Mouse (Mus musculus) limb, embryonic 14.5 days (tissue): ENCODE data around the gene Heatr1. TPM values are rescaled to one million over a fixed set of nuclear protein-coding genes. Genes with fewer than 3 reads are reported as not detected.
A peak's percentile ranks its signal among the peaks of the same experiment; 100 is the strongest.

ENCODE experiments used
- ATAC-seq: fragments of 200-750 bp; cut with Nextera tagmentation; 2 replicates; pipeline ENCODE4 v1.8.0; 2017; ENCODE audit warnings: low read depth, moderate number of reproducible peaks, moderate TSS enrichment; ENCODE audit not compliant: low FRiP score
- DNase-seq: peaks from one replicate; pipeline ENCODE4 v3.0.0-alpha.2; 2015; ENCODE audit warnings: low spot score
- H3K27ac ChIP-seq: fragments of 300-500 bp; sonication (generic); replicated peaks from 2 replicates; pipeline ENCODE4 v1.5.1; 2014; ENCODE audit warnings: low read depth, mild to moderate bottlenecking, low read length, moderate library complexity, mixed read lengths
- H3K27me3 ChIP-seq: fragments of 300-500 bp; sonication (generic); 2 replicates; pipeline ENCODE4 v1.6.1; 2014; ENCODE audit warnings: low read length, mixed read lengths; ENCODE audit not compliant: control insufficient read depth, insufficient read depth
- H3K36me3 ChIP-seq: fragments of 300-500 bp; sonication (generic); 2 replicates; pipeline ENCODE4 v1.6.1; 2014; ENCODE audit warnings: mild to moderate bottlenecking, low read length, moderate library complexity, mixed read lengths; ENCODE audit not compliant: control insufficient read depth, insufficient read depth
- H3K4me1 ChIP-seq: fragments of 300-500 bp; sonication (generic); 2 replicates; pipeline ENCODE4 v1.6.1; 2014; ENCODE audit warnings: antibody characterized with exemption, low read length, mixed read lengths; ENCODE audit not compliant: control insufficient read depth, insufficient read depth
- H3K4me2 ChIP-seq: fragments of 300-500 bp; sonication (generic); replicated peaks from 2 replicates; pipeline ENCODE4 v1.6.1; 2014; ENCODE audit warnings: low read depth, mild to moderate bottlenecking, low read length, moderate library complexity; ENCODE audit not compliant: severe bottlenecking
- H3K4me3 ChIP-seq: fragments of 300-500 bp; sonication (generic); replicated peaks from 2 replicates; pipeline ENCODE4 v1.5.1; 2014; ENCODE audit warnings: low read length
- H3K9ac ChIP-seq: fragments of 300-500 bp; sonication (generic); 2 replicates; pipeline ENCODE4 v1.6.1; 2014; ENCODE audit warnings: mild to moderate bottlenecking, low read depth, low read length, moderate library complexity; ENCODE audit not compliant: severe bottlenecking
- H3K9me3 ChIP-seq: fragments of 300-500 bp; sonication (generic); 2 replicates; pipeline ENCODE4 v1.6.1; 2016; ENCODE audit warnings: low read length; ENCODE audit not compliant: control insufficient read depth
- POLR2A ChIP-seq: fragments of 200-500 bp; IDR thresholded peaks from 2 replicates; pipeline ENCODE4 v1.8.0; 2012; ENCODE audit warnings: inconsistent platforms, mild to moderate bottlenecking, moderate library complexity, borderline replicate concordance; ENCODE audit not compliant: insufficient read depth, insufficient read length; ENCODE audit errors: extremely low read depth
- WGBS: fragments of 180-500 bp; shearing (Covaris S2); extraction: QIAGEN DNeasy Blood & Tissue Kit; methylation state at CpG from one replicate; pipeline ENCODE4 v1.1.7; 2014; 5-methylcytosine and 5-hydroxymethylcytosine counted together
- polyA plus RNA-seq, 2 experiments: library from polyadenylated mRNA; depleted of rRNA in 1 of 2; stranded (reverse) in 1 of 2; unstranded in 1 of 2; fragments of >200 nt; fragmentation: Nextera tagmentation in 1 of 2; extraction: Ambion mirVana in 1 of 2; gene quantifications; 2 replicates each; pipeline versions ENCODE4 v1.2.1 to v1.2.3; 2012 to 2014

Gene Heatr1
- polyA plus RNA-seq, 2 experiments: 21.3 to 26.1 TPM

DNA sequence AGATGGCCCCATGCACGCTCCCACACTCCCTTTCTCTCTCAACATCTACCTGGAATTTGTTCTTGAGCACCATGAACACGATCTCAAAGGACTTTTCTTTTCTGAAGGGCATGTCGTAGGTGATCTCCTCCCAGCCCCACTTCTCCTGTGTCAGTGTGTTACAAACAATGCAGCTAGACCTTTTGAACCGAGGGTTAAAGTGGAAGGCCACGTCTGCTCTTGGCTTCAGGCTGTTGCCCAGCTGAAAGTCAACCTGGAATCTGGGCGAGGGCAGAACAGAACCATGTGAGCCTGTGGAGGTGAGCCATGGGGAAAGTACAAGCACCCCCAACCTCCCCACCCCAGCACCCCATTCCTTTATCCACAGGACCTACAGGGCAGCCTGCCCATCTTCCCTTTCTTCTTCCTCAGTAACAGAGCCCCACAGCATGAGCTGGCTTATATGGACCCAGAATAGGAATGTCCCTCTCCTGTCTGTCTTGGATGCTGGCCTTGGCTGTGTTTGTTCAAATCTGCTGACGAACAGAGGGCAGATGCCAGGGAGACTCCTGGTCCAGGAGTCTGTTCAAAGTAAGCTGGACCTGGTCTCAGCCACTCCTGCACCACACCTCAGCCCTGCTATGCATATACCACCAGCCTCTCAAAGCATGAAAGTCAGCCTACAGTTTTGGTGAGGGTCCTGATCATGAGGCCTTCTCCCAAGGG, 60.0 kb downstream of the Heatr1 start:
- no peak for DNase-seq
- TF ChIP-seq POLR2A: no peak
- H3K4me3 ChIP-seq: no peak overlapping the region
- H3K27me3 ChIP-seq: no peaks in the 10 kb centered on the region
- H3K27ac ChIP-seq: no peak overlapping the region
- H3K4me1 ChIP-seq: no peaks in the 10 kb centered on the region
- peaks cover 9% of the 10 kb centered on the region; the same call in 1 of the 2 replicates for H3K36me3 ChIP-seq
- 81% methylated on average over 7 of the region's 7 CpGs for WGBS
- no peak for ATAC-seq
- no peaks in the 10 kb centered on the region for H3K9me3 ChIP-seq
- H3K4me2 ChIP-seq: no peak overlapping the region
- no peak overlapping the region for H3K9ac ChIP-seq

DNA sequence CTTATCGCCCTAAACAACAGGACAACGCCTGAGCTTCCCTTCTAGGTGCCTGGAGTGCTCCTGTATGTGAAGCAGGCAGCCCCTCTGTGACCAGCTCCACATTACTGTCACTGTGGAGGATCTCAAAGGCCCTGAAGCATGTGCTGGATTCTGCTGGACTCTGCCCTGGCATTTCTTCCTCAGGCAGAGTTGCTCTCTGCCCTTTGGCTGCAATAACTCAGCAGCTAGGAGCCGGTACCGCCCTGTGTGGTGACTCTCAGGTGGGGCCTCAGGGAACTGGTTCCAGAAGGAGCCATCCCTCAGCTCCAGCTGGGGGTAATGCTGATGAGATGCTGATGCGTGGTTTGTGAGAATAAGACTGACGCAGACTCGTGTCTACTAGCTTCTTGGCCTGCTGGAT, 61.9 kb downstream of the Heatr1 start:
- Histone ChIP-seq H3K4me1 (0 out of 2 replicates have a peak, but pooled peaks cover 3% of the 10 kb centered on the region), H3K27me3 (no peaks in the 10 kb centered on the region), H3K4me3 (no peak overlapping the region), H3K4me2 (no peak overlapping the region), H3K9ac (no peak overlapping the region), H3K36me3 (peaks cover 9% of the 10 kb centered on the region; the same call in 1 of the 2 replicates), H3K27ac (no peak overlapping the region), H3K9me3 (no peaks in the 10 kb centered on the region)
- DNase-seq (no peak), ATAC-seq (no peak)
- 81% methylated on average over 7 of the region's 7 CpGs for WGBS
- TF ChIP-seq POLR2A: no peak

DNA sequence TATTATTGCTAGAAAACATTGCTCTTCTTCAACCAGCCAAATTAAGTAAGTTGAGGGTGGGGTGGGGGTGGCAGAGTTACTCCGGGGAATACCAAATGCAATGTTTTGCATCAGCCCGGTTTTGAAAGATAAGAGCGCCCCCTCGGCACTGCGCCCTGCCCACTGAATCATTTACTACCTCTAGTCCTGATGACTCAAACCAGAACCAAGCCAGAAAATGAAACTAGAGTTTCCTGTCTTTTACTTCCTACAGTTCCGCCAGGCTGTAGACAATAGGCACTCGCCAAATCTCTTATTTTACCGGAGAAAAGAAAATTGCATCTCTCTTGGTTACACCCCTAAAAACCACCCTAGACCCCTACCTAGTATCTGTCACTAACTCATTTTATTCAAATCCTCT, 65.6 kb downstream of the Heatr1 start:
- Histone ChIP-seq H3K9me3 (no peaks in the 10 kb centered on the region), H3K27me3 (no peaks in the 10 kb centered on the region), H3K27ac (no peak overlapping the region), H3K36me3 (0 out of 2 replicates have a peak, but pooled peaks cover 5% of the 10 kb centered on the region), H3K4me1 (0 out of 2 replicates have a peak, but pooled peaks cover 3% of the 10 kb centered on the region), H3K9ac (peak overlapping the region; percentile 73), H3K4me3 (peak overlapping the region; percentile 69), H3K4me2 (peak overlapping the region; percentile 70)
- ATAC-seq (no peak), DNase-seq (peak; percentile 54)
- TF ChIP-seq POLR2A: no peak
- 7% methylated on average over 8 of the region's 8 CpGs for WGBS

DNA sequence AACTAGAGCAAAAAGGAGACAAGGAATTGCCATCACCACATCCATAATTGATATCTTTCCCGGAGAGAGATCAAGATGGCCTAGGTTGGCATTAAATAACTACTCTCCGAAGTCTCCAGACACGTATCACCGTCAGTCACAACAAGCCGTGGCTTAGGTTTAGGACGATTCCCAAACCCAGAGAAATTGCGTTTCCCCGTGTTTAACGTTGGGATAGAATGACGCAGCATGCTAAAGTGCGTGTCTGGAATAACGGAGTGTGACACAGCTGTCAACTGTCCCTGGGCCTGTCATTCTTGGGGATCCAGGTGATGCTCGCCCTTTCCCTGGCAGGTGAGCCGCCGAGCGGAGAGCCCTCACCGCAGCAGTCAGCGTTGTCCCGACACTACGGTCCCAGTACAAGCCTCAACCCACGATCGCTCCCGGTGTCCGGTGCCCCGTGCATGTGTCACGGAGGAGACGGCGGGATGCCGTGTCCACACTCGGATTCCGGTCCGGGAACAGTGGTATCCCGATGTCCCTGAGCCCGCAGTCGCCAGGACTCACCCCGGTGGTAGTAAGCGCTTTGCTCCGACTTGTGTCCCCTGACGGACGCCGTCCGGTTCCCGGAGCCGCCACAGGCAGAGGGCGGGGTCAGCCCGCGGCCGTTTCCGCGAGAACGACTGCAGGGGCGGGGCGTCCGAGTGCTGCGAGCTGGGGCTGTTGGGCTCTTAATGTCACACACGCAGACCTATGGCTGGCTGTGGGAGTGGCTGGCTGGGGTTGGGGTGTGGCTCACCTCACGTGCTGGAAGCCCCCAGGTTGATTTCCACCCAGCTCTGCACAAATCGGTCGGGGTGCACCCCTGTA, 66.3 kb downstream of the Heatr1 start:
- ATAC-seq (peak; percentile 95), DNase-seq (peak; percentile 89)
- Histone ChIP-seq H3K4me1 (0 out of 2 replicates have a peak, but pooled peaks cover 3% of the 10 kb centered on the region), H3K27me3 (no peaks in the 10 kb centered on the region), H3K4me2 (peak overlapping the region; percentile 70), H3K4me3 (peak overlapping the region; percentile 69), H3K9ac (peak overlapping the region; percentile 73), H3K9me3 (no peaks in the 10 kb centered on the region), H3K36me3 (0 out of 2 replicates have a peak, but pooled peaks cover 5% of the 10 kb centered on the region), H3K27ac (0 out of 2 replicates have a peak overlapping the region, but pooled peaks have one; percentile 45)
- under 1% methylated on average over 59 of the region's 59 CpGs for WGBS
- 0 out of 2 replicates have a peak, but pooled peaks have one; percentile 17 for TF ChIP-seq POLR2A

DNA sequence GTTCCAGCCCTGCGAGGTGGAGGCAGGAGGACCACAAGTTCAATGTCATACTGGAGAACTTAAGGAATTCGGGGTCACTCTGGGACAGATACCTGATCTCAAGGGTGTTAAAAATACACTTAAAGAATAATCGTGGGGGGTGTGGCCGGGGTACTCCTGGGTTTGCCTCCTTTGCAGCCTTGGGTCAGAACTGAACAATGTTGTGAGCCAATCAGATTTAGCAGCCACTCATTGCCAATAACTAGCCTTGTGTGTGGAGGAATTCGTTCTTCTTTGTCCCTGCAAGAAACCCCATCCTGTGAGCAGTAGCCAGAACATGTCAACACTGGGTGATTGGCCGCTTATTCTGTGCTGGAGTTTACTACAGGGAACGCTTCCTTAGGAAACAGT, 66.9 kb downstream of the Heatr1 start:
- Histone ChIP-seq H3K27ac (no peak overlapping the region), H3K4me2 (peak overlapping the region; percentile 70), H3K4me1 (0 out of 2 replicates have a peak, but pooled peaks cover 3% of the 10 kb centered on the region), H3K9ac (peak overlapping the region; percentile 73), H3K36me3 (0 out of 2 replicates have a peak, but pooled peaks cover 4% of the 10 kb centered on the region), H3K4me3 (peak overlapping the region; percentile 69), H3K27me3 (no peaks in the 10 kb centered on the region), H3K9me3 (no peaks in the 10 kb centered on the region)
- 3% methylated on average over 7 of the region's 7 CpGs for WGBS
- DNase-seq (no peak), ATAC-seq (no peak; the same call in 1 of the 2 replicates)
- no peak for TF ChIP-seq POLR2A
